Mouse (Mus musculus) forelimb bud, embryonic 11.5 days (tissue): Measurements from ENCODE around the gene Trpm5.

Experiments
- DNase-seq: peaks from one replicate; pipeline ENCODE4 v3.0.0-alpha.2; 2012; ENCODE audit warnings: low read depth, low spot score

Gene Trpm5

GRCm38 (mm10) chr7:143038174-143038931 lies 56.1 kb downstream of the Trpm5 start:
- DNase-seq = no peak

DNA sequence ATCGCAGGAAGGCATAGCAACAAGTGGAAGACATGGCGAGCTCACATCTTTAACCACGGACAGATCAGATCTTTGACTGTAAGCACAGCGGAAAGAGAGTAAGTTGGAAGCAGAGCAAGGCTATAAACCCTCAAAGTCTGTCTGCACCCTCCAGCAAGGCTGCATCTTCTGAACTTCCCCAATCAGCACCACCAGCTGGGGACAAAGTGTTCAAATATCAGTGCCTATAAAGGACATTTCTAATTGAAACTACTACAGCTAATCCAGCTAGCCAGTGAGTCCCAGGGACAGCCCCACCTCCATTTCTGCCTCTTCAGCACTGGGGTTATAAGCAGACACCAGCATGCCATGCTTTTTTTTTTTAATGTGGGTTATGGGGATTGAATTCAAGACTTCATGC lies 57.1 kb downstream of the Trpm5 start:
- no peak for DNase-seq

GRCm38 (mm10) chr7:143036787-143037186 lies 57.7 kb downstream of the Trpm5 start:
- no peak for DNase-seq

- no peak for DNase-seq
Observed at GRCm38 (mm10) chr7:143034519-143035450, 59.7 kb downstream of the Trpm5 start.

DNA sequence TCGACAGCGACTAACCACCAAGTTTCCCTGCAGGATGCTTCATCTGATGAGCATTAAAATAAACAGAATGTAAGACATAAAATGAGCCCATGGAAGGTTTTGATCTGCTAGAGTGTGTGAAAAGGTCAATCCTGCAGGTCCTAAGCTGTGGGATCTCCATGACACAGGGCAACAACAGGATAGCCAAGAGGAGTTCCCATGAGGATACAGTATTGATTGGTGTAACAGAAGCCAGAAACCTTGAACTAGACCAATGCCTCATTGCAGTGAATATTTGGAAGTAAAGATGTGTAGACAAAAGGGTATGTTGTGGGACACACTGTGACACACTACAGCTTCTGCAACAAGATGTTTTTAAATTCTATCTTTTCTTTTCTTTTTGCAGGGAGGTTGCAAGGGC lies 60.3 kb downstream of the Trpm5 start:
- no peak for DNase-seq

DNA sequence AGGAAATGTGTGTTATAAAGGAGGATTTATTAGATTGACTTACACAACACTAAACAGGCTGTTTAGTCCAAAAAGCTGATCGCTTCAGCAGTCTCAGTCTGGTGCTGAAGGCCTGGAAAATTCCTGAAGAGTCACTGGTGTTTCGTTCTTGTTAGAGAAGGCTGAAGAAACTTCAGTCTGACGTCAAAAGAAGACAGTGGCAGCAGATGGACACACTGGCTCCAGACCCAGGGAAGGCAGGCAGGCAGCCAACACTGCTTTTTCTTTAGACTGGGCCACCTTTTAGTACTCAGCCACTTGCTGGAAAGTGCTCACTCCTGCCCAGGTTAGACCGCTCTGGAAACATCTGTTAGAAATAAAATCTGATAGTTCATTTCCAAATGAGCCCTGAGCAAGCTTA lies 60.9 kb downstream of the Trpm5 start:
- DNase-seq = no peak

- no peak for DNase-seq
Observed at GRCm38 (mm10) chr7:143031816-143032215, 62.6 kb downstream of the Trpm5 start.

- DNase-seq = no peak
Observed at GRCm38 (mm10) chr7:143027196-143027595, 67.2 kb downstream of the Trpm5 start.

DNA sequence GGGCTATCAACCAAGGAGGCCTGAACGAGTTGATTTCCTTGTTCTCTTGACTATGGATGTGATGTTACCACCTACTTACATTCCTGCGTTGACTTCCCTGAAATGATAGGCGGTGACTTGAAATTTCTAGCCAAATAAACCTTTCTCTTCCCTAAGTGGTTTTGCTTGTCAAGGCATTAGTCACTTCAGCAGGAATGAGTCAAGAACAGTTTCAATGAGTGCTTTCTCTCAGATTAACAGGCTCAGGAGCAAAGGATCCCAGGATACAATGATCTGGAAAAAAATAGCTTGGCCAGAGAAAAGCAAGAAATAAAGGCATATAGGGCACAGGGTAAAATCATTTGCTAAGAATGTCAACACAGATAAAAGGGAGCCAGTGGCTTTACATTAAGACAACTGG lies 68.9 kb downstream of the Trpm5 start:
- no peak for DNase-seq

GRCm38 (mm10) chr7:143024293-143024692 lies 70.1 kb downstream of the Trpm5 start:
- DNase-seq = no peak

- no peak for DNase-seq
Observed at GRCm38 (mm10) chr7:143023499-143023898, 70.9 kb downstream of the Trpm5 start.

DNA sequence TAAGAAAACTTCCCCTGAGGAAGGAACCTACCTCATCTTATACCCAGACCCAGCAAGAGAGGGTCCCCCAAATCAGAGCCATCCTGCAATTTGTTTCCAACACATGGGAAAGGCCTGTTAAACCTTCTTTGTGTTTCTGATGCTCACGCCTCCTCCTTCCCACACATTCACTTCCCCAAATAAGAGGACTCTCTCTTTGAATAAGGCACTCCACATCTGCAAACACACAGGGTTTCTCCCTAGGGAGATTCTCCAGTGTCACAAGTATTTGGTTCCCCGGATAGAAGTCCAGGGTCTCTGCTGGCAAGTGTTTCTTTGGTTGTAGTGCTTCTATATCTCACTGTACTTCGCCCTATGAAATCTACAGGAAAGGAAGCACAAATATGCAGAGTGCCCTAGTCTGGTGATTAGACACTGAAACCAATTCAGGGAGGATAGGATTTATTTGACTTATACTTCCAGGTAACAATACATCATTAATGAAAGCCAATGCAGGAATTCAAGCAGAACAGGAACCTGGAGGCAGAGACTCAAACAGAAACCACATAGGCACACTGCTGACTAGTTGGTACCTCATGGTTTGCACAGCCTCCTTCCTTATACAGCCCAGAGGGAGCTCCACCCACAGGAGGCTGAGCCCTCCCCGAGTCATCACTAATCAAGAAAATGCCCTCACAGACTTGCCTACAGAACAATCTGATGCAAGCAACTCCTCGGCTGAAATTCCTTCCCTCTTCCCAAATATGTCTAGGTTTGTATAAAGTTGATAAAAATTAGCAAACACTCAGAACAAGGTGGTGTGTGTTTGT lies 72.9 kb downstream of the Trpm5 start:
- DNase-seq = no peak

DNA sequence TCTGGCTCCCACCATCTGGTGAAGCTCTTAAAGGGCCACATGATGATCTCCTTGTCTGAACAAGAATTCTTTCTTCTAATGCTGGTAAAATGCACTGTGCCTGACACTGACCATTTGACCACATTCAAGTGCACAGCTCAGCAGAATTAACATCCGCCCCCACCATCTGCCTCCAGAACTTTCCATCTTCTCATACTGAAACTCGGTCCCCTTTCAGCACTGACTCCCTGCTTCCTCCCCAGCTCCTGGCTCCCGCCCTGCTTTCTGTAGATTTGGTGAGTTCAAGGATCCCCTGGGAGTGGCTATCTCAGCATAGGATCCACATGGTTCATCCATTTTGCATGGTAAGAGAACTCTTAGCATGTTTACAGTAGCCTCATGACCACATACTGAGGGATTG lies 73.7 kb downstream of the Trpm5 start:
- no peak for DNase-seq

DNA sequence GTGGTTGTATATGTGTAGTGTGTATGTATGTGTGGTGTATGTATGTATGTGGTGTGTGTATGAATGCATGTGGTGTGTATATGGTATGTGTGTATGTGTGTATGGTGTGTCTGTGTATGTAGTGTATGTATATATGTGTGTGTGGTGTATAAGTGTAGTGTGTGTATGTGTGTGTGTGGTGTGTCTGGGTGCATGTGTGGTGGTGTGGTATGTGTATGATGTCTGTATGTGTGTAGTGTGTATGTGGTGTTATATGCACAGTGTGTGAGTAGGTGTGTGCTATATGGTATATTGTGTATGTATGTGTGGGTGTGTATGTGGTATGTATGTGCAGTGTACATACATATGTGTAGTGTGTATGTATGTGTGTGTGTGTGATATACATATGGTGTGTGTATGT lies 74.4 kb downstream of the Trpm5 start:
- no peak for DNase-seq
